Mouse (Mus musculus): ENCODE results near the gene Fam111a.

Fam111a gene

DNA sequence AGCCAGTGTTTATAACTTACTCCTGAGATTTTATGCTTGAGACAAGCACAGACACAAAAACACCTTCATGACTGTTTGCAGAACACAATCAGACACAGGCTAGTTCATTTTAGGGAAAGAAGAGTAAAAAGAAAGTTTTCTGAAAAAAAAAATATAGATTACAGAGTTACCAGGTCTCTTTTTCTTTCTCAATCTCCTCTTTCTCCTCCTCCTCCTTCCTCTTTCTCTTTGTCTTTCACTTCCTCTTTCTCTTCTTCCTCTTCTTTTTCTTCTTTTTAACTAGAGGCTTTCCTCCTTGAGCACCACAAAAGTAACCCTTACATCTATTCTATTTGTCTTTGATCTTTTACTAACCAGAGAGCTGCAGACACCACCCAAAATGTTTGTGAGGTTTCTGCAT is 18.7 kb downstream of the Fam111a start:
- no peak for DNase-seq (ENCODE audit: low spot score)

DNA sequence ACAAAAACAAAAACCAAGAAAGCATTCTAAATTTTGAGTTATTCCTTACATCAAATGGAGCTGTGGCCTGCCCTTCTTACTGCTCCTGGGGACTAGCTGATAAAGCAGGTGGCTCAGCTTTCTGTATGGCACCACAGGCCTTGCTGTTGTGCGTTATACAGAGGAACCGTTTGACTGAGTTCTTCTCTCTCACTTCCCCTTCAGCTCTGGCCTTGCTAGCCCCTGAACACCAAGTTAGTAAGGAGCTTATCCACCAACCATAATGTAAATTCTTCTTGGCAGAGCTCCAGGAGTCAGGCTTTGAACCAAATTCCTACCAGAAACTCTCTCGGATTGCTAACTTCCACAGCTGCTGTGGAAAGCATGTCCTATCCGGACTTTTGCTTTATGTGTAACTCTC is 21.5 kb downstream of the Fam111a start:
- DNase-seq (ENCODE audit: low spot score) = no peak

DNA sequence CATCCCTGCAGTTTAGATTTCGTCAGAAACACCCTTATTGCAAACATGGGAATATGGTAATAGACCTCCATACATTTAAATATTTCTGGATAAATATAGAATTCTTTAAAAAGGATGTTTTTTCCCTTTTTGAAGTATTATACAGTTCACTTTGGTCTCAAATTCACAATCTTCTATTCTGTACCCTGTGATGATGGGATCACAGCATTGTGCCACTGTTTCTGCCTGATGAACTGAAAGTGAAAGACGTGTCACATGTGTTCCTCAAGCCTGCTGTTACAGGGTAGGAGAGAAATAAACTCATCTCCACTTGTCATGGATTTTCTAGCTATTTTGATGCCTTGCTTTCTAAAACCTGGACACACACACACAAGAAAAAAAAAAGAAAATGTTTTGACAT is 25.3 kb downstream of the Fam111a start:
- DNase-seq (ENCODE audit: low spot score) = no peak

DNA sequence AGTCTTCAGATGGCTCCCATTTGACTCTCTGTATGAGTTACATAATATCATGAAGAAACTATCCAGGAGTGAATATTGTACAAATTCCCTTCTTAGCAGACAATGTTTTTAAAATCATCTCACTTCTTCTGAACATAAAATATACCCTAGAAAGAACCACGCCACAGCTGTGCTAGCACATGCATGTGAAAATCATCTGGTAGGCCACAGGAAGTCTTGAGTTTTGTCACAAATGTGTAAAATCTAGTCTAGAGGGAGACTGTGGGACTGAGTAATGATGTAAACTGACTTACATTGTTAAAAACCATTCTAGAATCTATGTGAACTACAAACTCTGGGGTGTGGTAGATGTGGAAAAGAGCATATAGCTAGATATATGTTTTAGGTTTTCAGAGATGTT is 26.1 kb downstream of the Fam111a start:
- no peak for DNase-seq (ENCODE audit: low spot score)

DNA sequence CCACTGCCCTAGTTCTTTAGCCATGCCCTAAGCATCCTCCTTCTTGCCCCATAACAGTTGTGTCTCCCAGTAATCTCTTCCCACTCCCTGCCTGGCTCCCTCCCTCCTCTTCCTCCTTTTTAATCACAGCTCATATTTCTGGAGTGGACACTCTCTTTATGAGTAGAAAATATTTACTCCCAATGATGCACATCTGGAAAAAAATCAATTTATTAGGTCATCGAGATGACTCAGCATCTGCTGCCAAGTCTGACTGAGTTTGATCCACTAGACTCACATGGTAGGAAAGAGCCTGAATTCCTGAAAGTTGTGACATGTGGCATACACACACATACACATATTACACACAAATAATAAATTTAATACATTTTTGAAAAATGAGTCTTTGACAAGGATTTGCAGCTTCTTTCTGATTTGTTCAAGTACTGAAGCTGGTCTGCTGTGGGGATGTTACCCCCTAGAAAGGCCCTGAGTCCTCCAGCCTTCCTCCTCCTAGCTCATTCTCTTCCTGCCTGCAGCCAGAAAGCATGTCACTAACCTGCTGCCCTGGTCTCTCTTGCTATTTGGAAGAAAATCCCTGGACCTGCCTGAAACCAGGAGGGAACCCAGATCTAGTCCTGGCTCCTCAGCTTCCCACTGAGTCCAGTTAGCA is 27.2 kb downstream of the Fam111a start:
- DNase-seq (ENCODE audit: low spot score) = no peak

DNA sequence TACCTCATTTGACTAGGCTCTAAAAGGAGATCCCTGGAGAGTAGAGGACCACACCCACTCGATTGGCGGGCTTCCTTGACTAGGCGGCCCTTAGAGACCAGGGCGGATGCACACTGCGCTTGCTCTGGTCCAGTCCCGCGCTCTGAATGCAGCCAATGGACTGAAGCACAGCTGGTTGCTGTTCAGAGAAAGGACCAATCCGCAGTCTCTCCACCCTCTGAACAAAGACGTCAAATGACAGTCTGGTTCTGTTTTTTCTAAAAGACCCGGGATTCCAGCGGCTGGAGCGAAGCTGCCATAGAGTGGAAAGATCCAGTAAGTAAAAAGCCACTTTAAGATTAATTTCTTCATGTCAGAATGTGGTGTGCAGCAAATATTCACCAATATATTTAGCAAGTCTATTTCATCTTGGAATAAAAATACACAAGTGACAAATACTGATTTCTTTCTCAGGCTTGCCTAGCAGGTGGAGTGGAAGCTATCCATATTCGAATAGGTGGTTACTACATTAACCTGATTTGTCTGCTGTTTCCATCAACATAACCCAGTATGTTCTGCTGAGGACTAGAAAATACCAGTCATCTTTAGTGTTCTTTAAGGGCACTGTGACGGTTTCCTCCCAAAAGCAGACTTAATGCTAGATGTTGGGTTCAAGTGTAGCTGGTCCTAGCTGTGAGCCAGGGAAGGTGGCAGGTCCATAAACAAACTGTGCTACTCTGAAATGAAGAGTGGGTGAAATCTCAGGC is 27.9 kb downstream of the Fam111a start:
- peak; percentile 67 for DNase-seq (ENCODE audit: low spot score)

DNA sequence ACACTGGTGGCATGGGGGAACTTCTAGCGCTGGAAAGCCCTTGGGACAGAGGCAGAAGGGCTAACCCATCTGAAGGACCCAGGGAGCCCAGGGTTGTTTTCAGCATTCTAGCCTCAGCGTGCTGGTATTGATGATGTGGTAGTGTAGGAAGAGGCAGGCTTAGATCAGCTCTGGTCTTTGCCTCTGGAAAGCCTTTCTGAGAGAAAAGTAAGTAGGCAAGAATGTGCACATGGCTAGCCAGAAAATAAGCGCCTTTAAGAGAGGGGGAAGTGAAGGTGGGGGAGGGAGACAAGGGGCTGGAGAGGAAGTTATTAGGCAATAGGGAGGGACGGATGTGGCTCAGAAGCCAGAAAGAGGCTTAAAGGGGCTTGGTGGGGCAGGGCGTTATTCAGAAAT is 28.5 kb downstream of the Fam111a start:
- no peak for DNase-seq (ENCODE audit: low spot score)

DNA sequence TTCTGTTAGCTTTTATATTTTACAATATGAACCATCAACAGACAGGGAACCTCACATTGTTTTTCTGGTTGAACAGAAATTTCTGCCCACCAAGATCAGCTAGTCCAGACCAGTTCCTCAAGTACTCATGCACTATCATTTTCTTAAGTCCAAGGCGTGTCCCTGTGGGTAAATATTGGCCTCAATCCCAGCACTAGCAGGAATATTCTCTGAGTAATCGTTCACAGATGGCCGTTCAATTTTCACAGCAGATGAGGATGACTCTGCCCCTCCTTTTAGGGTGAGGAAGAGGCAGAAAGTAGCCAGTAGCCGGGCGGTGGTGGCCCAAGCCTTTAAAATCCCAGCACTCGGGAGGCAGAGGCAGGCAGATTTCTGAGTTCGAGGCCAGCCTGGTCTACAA is 29.6 kb downstream of the Fam111a start:
- no peak for DNase-seq (ENCODE audit: low spot score)

DNA sequence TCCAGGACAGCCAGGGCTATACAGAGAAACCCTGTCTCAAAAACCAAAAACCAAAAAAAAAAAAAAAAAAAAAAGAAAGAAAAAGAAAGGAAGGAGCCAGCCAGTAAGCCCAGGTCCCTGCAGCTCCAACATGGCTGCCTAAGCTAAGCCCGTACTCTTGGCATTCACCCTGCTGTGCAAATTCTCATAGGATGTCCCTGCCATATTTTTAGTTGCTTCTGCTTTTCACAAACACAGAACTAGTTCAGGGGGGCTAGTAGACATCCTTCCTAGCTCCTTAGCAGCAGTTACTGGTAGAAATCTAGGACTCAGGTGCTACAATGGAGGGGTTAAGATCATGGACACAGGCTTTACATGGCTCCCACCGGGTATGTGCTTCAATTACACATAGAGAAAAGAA is 30.0 kb downstream of the Fam111a start:
- no peak for DNase-seq (ENCODE audit: low spot score)

DNA sequence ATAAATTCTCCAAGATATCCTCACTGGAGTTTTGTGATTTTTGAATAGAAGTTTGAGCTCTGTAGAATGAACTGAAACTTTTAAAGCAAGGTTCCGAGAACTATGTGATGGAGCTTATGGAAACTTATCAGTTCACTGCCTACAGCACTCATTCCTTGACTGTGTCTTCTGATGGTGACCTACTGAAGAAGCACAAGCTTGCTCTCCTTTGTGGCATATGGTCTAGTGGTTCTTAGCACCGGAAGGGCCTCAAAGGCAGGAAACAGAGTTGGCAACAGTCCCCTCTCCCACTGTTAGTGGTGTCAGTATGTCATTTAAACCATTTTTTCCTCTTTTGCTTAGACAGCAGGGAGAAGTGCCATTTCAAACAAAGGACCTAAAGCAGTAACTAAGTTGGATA is 31.1 kb downstream of the Fam111a start:
- DNase-seq (ENCODE audit: low spot score) = no peak

DNA sequence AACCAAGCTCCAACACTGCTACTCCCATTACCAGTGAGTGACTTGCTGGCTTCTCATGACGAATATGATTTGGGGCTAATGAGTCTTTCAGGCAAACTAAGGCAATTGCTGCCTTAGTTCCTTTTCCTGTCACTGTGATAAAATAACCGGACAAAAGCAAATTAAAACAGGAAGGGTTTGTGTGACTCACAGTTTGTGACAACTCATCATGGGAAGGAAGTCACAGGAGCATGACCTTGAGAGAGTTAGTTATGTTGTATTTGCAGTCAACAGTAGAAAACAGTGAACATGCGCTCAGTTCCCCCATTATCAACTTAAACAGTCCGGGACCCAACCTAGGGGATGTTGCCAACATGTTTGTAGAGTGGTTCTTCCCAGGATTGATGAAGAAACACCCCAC is 39.8 kb downstream of the Fam111a start:
- no peak for DNase-seq (ENCODE audit: low spot score)

DNA sequence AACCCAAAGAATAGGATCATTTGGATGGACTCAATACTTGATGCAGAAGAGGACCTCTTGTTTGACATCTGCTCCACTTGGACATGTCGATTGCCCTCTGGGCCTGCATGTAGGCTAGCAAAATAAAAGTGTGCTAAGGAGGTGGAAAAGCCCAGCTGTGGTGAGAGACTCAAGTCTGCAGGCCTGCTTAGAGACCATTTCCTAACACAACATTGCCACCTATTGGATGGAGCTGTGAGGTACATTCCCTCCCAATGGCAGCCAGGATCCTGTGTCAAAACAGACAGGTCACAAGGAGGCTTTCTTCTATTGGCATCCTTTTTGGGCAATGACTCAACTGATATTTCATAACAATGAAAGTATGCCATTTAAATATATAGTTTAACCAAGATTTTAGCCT is 46.4 kb downstream of the Fam111a start:
- DNase-seq (ENCODE audit: low spot score) = peak; percentile 49

DNA sequence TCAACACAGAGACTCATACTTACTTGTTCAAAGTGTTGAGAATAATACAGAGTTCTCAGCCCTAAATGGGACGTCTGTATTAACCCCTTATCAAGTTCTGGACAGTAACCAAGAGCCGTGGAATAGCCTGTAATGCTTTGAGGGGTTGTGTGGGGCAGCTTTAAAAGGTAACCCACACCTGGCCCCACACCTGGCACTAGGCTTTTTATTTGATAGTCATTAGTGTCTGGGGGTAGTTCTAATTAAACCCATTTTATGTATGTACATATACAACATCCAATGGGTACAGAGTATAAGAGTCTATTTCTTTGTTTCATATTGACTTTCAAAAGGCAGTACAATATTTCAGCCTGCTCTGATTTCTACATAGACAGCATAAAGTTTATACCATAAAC is 49.6 kb downstream of the Fam111a start:
- DNase-seq (ENCODE audit: low spot score) = no peak

DNA sequence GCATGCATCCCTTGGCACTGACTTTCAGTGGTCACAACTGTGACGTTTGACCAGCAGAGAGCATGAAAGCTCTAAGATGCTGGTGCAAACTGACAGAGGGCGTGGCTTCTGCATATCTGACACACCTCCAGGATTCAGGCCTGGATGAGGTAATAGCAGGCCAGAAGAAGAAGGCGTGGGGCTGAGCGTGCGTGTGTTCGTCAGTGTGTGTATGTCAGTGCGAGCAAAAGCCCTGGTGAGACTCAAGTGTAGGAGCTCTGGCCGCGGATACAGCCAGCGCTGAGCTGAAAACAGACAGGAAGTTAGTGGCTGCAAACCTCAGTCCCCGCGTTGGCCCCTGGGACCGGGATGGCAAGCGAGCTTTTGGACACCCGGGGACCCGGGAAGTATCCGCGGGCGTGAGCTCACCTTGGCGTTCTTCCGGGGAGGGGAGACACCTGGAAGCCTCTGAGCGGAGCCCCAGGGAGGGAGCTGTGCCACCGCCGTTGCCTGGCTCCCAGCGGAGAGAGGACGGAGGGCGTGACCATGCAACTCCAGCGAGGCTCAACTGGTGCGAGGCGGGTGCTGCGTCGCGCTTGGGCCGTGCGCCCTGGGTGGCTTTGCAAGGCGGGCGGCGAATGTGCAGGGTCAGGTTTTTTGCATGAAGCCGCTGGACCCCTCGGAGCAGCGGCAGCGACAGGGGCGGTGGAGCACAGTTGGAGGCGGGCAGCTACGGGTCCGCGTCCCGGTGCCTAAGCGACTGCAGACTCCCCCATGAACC is 50.2 kb downstream of the Fam111a start:
- peak; percentile 36 for DNase-seq (ENCODE audit: low spot score)

DNA sequence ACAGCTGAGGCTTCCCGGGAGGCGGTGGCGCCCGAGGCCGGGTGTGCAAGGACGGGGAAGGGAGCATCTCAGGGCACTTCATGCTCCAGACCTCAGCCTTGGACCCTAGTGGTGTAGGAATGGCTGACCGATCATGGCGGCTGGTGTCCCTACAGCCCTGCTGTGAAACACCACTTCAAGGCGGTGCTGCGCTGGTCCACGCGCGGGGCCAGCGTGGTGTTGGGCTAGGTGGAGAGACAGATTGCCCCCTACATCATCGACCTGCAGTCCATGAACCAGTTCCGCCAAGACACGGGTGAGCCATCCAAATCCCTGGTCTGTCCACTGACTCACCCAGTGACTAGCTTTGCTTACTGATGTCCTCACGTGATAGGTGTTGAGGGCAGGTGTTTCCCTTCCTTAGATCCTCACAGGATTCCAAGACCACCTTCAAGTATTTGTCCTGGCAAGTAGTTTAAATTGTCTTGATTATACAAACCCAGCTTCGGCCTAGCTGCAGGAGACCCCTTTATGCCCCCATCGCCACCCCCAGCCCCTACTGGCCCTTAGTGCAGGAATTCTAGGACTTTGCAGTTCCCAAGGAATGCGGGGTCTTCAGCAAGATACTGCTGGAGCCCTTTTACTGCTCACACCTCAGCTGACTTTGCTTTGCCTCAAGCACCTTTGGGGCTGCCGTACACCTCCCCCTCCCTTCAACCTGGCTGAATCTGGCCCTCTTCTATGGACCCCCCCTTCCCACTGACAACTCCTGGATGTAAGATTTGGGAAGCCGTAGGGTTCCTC is 50.9 kb downstream of the Fam111a start:
- DNase-seq (ENCODE audit: low spot score) = no peak

DNA sequence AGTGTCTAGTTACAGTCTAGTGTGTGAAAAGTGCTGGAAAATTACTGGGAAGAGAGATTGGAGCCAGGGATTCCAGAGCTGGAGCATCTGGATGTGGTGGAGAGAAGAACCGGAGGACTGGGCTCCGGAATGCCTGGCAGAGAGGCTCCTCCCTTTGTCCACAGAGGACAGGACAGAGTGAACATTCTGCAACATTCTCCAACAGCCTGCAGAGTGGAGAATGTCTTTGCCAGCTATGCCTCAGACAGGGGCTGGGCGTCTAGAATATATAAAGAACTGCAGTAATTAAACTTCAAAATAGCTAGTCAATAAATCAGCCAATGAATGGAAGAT is 51.5 kb downstream of the Fam111a start:
- no peak for DNase-seq (ENCODE audit: low spot score)

DNA sequence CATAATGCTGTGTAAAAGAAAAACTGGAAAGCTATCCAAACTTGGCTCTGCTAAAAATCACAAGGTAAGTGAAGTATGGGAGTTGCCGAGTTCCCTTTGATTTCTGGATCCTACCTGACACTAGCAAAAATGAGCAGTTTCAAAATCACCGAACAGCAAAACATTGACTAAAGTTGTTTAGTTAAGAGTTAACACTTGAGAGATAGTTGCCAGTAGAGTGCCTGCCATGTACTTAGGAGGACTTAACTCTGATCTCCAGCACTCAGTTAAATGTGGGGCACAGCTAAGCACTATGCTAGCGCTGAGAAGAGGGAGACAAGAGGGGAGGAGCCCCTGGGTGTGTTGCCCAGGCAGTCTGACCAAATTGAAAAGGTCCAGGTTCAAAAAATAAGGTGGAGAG is 53.1 kb downstream of the Fam111a start:
- no peak for DNase-seq (ENCODE audit: low spot score)

DNA sequence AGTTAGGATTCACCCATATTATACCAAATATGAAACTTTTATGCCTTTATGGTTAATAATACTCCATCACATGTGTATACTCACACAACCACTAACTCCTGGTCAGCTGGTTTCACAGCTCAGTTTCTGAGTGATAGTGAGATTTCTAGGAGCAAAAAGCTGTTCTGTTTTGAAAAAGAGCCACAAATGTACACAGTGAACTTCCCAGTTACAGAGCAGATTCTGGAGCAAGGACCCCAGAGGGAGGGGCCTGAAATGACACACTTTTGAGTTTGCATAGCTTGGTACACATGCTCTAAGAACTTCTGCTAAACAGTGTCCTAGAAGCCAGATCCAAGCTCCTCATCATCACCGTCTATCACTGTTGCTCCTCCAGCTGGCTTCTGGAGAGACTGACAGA is 54.1 kb downstream of the Fam111a start, which contains the start of gene Gm4952:
Gene Gm4952 (plus strand): TSS at position 301 of the 400 bp plus-strand sequence.
- no peak for DNase-seq (ENCODE audit: low spot score)

DNA sequence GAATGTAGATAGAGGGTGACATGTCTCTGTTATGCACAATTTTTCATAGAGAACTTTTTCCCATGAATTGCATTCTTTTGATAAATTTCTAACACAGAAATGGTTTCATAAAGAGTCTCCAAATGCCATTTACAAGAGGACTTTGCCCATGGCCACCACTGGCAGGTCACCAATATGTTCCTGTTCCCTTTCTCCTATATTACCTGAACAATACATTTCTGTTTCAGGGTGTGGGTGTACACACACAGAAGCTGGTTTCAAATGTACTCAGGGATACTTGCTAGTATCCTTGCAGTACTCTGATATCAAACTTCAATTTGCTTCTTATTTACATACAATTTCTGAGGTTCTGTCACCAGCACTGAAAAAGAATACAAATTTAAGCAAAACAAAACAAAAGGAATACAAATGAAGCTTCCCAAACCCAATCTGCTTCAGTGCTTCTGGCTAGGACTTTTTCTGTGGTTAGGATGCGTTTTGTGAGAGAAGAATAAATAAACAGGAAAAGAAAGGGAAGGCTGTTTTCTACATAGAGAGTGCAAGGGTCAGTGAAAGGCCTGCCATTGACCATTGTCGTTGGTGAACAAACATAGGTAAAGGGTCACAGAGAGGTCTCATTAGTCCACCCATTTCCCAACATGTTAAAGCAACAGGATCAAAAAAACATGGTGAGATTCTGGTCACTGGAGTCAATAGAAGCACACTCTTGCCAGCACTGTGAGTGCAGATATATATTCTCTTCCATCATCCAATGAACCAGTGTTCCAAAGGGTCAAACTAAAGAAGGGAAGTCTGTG is 55.3 kb downstream of the Fam111a start:
- no peak for DNase-seq (ENCODE audit: low spot score)

DNA sequence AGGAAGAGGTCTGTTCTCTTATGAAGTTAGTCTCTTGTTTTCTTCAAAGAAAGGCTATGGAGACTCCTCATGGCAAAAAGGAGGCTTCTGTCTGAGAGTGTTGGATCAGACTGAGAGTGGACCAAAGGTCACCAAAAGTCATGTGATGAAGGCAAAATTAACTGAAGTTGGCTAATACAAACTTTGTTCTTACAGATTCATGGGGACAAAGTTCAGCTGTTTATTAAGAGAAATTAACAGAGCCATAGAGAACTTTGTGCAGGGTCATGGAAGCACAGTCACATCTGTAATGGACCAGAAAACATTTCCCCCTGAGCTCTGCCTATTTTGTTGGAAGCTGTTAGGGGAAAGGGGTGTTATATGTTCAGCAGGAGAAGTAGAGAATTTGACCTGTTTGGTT is 62.8 kb downstream of the Fam111a start:
- no peak for DNase-seq (ENCODE audit: low spot score)

DNA sequence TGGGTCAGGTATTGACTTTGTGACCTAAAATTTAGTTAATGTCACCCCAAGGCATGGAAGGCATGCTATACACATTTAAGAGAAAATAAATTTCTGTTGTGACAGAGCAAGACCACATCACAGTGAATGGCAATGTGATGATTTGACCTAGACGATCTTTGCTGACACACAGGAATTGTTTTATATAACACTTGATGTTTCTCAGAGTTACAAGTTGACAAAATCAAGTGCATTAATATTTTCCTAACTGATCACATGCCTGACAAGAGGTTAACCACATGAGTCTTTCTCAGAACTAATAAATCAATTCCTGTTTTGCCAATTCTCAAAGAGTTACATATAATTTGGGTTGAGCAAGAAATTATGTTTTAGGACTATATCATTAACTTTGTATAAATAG is 68.1 kb downstream of the Fam111a start:
- DNase-seq (ENCODE audit: low spot score) = no peak

DNA sequence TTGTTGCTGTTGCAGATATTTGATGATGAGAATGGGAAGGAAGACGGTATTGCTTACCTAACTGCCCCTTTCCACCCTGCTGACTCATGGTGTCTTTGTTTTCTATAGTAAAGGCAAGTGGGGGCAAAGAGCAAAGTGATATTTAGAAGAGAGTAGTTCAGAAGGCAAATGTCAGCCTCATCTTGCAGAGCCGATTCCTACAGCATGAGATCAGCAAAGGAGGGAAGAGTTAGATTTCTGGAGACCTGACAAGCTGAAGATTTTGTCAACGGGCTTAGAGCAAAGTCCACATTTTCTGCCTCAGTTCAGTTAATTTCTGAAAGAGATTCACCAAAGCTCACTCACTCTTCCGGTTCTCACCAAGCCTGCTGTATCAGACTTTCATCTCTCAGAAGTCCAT is 87.6 kb downstream of the Fam111a start, which contains the start of gene Glyat:
Gene Glyat (plus strand): TSS at position 133 of the 400 bp plus-strand sequence.
- no peak for DNase-seq (ENCODE audit: low spot score)

All from ovary, postnatal 14 days (tissue).